Mouse (Mus musculus) CH12.LX (cell line): ENCODE results near the gene AU018091.

ENCODE experiments used
- CTCF ChIP-seq, 2 experiments: IDR thresholded peaks in 1 of 2; conservative IDR thresholded peaks in 1 of 2; 2 replicates each; pipeline ENCODE4 v1.5.1; 2011 to 2012; ENCODE audit warnings: low read depth in 2 of 2, low read length in 2 of 2, improper control_type of control experiment in 1 of 2, inconsistent platforms in 1 of 2, mild to moderate bottlenecking in 1 of 2, moderate library complexity in 1 of 2
- EP300 ChIP-seq: IDR thresholded peaks from 2 replicates; pipeline ENCODE4 v1.6.1; 2011; ENCODE audit warnings: low read length, improper control_type of control experiment
- ETS1 ChIP-seq: conservative IDR thresholded peaks from 2 replicates; pipeline ENCODE4 v1.6.1; 2012; ENCODE audit warnings: low read depth, mild to moderate bottlenecking, inconsistent platforms, low read length, improper control_type of control experiment, moderate library complexity
- HCFC1 ChIP-seq: IDR thresholded peaks from 2 replicates; pipeline ENCODE4 v1.6.1; 2012; ENCODE audit warnings: low read depth, mild to moderate bottlenecking, inconsistent platforms, low read length, improper control_type of control experiment
- JUND ChIP-seq: conservative IDR thresholded peaks from 2 replicates; pipeline ENCODE4 v1.6.1; 2011; ENCODE audit warnings: low read depth, low read length, improper control_type of control experiment
- MAFK ChIP-seq: IDR thresholded peaks from 2 replicates; pipeline ENCODE4 v1.6.1; 2011; ENCODE audit warnings: low read length, improper control_type of control experiment; ENCODE audit not compliant: insufficient replicate concordance
- POLR2A ChIP-seq: IDR thresholded peaks from 2 replicates; pipeline ENCODE4 v1.6.1; 2011; ENCODE audit warnings: low read depth, mild to moderate bottlenecking, improper control_type of control experiment, low read length
- USF1 ChIP-seq: IDR thresholded peaks from 2 replicates; pipeline ENCODE4 v1.6.1; 2014; ENCODE audit warnings: low read depth, mild to moderate bottlenecking, inconsistent platforms, low read length, improper control_type of control experiment
- USF2 ChIP-seq: conservative IDR thresholded peaks from 2 replicates; pipeline ENCODE4 v1.6.1; 2011; ENCODE audit warnings: low read depth, low read length, improper control_type of control experiment

DNA sequence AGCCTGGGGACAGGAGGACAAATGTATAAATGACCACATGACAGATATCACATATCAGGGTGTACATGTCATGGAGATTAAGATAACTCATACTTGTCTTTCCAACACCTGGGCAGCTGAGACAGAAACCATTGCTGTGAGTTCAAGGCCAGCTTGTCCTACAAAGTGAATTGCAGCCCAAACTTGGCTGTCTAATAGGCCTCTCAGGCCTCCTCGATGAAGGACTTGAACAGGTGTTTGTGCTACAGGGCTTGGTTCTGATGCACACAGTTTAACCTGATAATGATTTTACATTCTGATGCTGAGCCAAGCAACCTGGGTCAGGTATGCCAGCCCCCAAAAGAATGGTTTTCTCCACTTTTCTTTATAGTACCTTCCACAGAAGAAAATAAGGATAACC is 44.2 kb upstream of the AU018091 start:
- no peak for TF ChIP-seq USF1
- TF ChIP-seq POLR2A: no peak
- no peak for TF ChIP-seq CTCF (conservative IDR thresholded peaks at IDR 0.05 in 1 of 2, IDR thresholded peaks at IDR 0.05 in 1 of 2; ENCODE audit: low read depth in 2 of 2, low read length in 2 of 2)
- no peak for TF ChIP-seq EP300
- TF ChIP-seq MAFK: no peak
- no peak for TF ChIP-seq JUND
- no peak for TF ChIP-seq ETS1
- TF ChIP-seq USF2: no peak
- TF ChIP-seq HCFC1: no peak
